Mouse (Mus musculus) erythroid progenitor cell, adult 5-6 weeks (primary cell): ENCODE results near the gene Sorl1. TPM values are rescaled to one million over a fixed set of nuclear protein-coding genes. Genes with fewer than 3 reads are reported as not detected.
"Not testable (repeated sequence)": the region's sequence is repeated elsewhere in the genome, so short reads cannot be mapped to it uniquely, and the experiment has no call there.

Experiments used
- ATAC-seq: replicated peaks from 2 replicates; pipeline ENCODE4 v1.8.0; 2016; ENCODE audit warnings: moderate number of reproducible peaks, mild to moderate bottlenecking, moderate TSS enrichment, inconsistent platforms; ENCODE audit not compliant: poor library complexity, low FRiP score, severe bottlenecking
- total RNA-seq, 2 experiments: library from RNA; stranded (forward) in 1 of 2; stranded (reverse) in 1 of 2; fragments of 150-400 nt in 1 of 2; fragments of 186-747, 209-891 nt in 1 of 2; gene quantifications; 2 replicates each; pipeline versions ENCODE4 v1.2.3 to v1.2.4; 2015 to 2017; ENCODE audit warnings: low replicate concordance in 2 of 2

The Sorl1 gene
- total RNA-seq, 2 experiments from 2014 or later: 6.1 to 21.0 TPM

DNA sequence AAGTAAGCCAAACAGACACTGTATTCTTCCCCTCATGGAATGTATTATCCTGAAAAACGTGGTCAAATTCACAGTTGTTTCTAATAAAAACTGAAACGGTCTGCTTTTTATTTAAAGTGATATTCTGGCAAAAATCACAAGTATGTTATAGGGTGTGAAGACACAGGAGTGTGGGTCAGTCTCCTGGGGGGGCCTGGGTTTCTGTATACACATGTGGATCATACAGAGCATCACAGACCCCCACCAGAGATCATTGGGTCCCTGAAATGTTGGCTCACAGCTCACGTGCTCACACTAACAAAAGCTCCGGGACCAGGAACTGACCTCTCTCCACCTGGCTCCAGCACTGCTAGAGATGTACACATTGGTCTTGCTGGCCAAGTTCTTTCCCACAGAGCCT, 60.7 kb downstream of the Sorl1 start:
- no peak for ATAC-seq

DNA sequence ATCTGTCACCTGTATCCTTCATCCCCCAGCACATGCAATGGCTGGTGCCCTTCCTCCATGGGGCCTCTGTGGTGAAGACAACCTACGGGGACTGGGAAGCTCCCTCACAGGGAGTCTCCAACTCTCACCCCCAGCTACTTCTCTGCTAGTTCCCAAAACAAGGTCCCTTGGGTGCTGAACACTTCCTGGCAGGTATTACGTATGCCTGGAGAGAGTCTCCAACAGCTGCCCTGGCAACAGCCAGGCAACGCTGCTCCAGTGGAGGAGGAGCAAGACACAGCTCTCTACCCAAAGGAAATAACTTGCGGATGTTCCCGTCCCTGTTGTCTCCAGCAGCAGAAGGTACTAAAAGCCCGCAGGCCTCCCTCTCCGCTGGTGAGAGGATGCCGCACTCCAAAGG, 61.8 kb downstream of the Sorl1 start:
- ATAC-seq: no peak

DNA sequence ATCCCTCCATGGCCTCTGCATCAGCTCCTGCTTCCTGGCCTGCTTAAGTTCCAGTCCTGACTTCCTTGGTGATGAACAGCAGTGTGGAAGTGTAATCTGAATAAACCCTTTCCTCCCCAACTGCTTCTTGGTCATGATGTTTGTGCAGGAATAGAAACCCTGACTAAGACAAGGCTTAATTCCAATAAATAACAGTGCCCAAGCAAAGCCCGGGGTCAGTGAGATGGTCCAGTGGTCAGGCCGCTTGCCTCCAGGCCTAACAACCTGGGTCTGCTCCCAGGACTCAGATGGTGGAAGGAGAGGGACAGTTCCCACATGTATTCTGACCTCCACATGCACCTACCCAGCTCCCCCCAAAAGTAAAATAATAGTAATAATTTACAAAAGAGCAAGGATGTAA, 65.1 kb downstream of the Sorl1 start:
- not testable (repeated sequence) for ATAC-seq

DNA sequence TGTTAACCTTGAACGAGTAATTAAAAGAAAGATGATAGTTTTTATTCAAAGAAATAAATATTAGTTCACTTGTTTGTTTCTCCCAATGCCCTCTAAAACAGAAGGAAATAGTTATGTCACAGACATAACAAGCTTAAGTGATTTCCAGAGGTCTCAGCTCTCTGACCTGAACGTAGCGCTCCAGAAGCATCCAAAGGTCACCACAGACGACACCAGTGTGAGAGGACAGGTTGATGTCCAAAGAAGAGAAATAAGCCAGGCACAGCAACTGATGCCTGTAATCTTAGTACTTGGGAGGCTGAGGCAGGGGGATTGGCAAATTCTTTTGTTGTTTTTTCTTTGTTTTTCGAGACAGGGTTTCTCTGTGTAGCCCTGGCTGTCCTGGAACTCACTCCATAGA, 67.5 kb downstream of the Sorl1 start:
- ATAC-seq: no peak

DNA sequence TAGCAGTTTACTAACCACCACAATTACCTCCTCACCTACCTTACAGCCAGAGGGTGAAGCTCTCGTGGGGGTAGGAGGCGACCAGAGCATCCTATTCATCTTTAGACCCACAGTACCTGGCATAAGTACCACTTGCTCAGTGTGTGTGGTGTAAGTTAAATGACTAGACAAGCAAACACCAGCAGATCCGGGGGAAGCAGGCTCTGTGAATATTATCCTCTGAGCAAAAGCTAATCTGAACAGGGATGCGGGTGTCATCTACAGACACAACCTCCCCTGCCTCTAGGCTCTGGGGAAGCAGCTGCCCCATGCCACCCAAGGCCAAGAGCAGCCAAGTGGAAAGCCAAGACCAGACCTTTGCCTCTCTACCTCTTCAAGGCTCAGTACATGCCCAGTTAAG, 68.7 kb downstream of the Sorl1 start:
- ATAC-seq: no peak

DNA sequence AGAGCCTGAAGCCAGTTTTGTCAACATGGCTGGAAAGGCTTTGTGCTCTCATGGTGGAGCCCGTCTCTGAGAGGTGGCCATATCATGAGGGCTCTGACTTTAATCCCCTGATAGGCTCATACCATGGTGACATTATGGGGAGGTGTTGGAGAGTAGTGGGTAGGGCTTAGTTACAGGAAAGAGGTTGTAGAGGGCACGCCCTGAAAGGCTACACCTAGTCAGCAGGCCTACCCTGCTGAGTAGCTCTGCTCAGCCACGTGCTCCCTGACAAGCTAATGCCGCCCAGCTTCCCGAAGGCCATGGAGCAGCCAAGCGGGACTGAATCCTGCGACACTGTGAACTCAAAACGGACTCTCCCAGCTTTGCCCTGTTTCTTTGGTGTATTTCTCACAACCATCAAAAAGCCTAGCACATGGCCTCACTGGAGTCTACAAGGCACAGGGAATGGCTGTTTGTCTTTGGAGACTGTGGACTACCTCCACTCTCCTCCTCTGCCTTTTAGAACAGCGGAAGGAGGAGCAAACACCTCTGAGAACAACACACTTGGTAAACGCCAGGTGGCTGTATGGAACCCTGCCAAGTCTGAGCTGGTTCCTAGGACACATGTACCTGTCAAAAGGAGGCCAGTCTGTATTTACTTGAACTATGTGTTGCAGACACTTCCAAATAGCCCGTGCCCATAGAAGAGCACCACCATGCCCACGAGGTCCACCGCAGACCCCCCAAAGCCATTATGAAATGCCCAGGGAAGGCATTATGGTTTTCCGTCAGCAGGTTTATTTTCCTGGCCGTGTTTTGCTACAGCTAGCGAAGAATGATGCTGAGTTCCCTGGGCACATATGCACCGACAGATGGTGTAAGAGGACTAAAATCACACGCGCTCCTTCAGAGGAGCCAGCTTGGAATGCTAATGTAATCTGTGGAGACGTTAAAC, 69.5 kb downstream of the Sorl1 start:
- ATAC-seq: no peak

DNA sequence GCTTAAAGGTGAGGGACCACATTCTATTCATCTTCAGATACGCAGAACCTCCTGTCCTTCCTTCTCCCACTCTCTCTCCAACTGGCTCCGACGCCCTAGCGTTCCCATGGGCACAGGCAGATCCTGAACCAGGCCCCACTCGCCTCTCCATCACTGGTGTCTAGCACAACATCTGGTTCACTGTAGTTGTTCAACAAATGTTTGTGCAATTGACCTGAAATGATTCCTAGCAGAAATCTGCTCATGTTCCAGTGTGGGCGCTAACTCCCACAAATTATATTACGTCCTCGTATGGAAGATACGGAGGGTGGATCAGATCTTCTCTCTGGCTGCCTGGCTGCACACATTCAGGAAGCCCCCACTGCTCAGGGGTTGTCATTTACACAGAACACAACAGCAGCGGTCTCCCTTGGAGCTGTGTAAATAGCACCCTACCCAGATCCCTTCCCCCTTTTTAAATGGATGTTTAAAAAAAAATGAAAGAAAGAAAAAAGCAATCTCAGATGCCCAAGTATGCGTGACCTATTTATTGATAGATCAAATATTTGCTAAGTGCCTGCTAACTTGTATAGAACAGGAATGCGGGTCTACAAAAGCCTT, 70.4 kb downstream of the Sorl1 start:
- no peak for ATAC-seq

DNA sequence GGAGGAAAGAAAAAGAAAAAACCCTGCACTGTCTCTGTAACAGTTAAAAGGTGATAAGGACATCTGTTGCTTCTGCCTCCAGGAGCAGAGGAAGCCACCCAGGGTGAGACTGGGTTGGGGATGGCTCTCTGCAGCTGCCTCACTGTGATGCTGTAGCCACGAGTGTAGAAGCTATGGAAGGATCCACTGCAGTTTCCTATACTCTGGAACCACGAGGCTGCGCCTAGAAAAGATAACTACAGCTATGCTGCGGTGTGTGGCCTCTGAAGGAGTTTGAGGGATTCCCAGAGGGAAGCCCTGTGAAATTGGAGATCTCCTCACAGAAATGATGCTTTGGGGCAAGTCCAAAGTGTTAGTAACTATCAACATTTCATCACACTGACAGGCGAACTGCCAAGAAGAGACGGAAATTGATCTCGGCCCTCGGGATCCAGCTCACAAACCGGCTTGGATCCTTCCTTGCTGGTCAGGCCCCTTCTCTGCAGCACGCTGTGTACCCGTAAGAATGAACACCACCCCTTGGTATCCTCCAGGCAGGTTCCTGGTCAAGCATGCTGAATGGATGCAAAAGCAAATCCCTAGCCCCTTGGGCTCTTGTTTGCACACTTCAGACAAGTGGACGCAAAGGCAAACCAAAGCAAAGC, 71.3 kb downstream of the Sorl1 start:
- ATAC-seq: no peak

DNA sequence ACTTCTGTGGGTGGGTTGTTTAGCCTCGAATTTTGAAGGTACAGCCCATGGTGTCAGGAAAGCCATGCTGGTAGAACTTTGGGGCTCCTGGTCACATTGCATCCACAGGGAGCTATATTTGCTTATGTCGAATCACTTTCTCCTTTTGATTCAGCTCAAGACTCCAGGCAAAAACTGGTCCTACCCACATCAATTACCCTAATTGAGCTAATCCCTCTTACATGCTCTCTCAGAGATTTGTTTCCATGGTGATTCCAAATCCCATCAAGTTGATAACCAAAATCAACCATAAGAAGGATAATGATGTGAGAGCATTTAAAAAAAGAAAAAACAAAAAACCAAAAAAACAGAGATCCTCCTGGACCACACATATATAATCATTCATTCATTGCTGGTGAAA, 75.6 kb downstream of the Sorl1 start:
- ATAC-seq: no peak

DNA sequence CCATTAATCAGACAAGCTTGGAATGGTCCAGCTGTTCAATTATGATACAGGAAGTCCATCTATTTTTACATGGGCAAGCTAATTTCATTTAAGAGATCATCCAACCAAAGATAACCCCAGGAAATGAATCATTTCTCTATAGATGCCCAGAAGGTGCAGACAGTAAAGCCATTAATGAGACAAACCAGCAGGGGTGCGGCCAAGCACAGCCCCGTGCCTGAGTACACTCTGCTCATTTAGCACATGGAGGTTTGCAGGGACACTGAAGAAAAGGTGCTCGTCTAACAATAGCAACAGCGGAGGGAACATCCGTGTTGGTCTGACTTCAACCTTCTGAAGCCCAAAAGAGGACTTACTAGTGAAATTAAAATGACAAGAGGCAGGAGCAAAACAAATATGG, 76.3 kb downstream of the Sorl1 start:
- ATAC-seq: no peak

DNA sequence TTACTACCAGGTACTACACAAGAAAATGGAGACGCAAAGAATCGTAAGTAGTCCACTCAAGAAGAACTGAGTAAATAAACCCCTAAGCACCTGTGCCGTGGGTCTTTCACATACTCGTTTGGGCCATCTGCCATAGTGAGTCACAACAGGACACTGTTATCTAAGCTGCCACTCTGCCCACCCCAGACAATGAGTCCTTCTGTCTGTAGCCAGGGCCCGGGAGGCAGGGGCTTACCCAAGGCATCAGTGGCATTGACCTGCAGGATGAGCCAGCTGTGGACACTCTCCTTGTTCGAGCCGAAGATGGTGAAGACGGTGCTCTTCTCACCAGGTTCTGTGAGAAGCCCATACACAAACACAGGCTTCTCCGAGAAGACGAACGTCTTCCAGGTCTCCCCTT, 77.8 kb downstream of the Sorl1 start:
- ATAC-seq: no peak

DNA sequence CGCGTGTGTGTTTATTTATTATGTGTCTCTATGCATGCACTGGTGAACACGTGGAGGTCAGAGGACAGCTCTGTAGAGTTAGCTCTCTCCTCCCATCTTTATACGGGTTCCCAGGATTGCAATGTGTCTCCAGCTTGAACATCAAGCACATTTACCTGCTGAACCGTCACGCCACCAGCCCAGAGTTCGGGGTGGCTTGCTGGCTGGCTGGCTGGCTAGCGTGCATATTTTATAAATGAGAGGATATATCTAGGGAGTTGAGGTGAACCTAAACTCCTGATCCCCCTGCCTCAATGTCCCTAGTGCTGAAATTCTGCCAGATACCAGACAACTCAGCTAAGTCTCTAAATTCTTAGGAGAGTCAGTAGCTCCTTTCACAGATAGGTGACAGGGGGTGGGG, 79.4 kb downstream of the Sorl1 start:
- no peak for ATAC-seq

DNA sequence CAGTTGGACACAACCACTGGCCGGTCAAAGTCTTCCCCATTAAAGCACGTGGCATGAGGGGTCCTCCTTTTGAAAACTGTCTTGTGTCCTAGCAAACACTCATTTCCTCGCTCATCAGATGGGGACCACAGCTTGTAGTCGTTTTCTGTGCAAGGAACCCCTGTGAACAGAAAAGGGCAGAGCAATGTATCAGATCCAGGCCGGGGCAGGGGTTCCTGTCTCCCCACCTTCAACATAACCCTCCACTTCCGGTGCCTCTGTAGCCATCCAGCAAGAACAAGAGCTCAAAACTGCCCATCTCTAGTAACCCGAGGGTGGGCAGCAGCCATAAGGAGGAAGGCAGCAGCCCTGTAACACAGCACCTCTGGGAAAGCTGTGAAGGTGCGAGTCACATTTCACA, 80.2 kb downstream of the Sorl1 start:
- no peak for ATAC-seq

DNA sequence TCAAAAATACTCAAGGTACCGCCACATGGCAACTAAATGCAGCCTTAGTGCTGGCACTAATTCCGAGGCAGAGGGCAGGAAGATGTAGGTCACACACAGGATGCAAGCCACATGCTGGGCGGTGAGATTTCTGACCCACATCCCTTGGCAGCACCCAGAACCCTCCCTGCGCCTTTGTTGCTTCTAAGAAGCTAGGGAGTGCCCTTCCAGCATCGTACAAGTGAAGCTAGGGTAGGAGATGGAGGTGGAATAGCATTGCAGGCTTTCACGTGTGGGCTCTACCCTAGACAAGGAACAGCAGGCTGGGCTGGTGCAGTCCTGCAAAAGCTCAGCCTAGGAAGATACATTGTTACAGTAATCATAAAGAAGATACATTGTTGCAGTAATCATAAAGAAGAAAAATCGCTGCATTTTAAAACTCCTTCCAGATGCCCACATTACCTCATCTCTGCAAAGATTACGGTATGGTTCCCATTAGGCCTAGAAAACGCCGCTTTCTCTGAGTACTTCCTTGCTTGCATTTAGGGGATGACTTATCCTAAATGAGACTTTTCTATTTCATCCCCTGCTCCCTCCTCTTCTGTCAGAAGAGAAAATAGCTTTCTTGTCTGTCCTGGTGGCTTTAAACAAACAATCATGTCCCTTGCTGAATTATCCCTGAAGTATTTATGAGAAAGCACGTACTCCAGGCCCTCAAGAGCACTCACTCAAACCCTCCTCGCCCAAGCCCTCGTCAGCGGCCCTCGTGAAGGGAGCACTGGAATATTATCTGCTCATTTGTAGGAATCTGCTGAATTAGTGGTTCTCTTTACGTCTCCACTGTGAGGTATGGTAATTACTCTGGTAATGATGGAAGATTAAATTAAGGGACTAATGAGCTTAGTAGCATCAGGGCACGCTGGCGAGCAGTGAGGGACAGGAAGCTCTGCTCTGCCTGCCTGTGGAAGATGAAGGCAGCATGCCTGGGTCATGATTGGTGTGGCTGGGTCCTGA, 84.8 kb downstream of the Sorl1 start:
- no peak for ATAC-seq

DNA sequence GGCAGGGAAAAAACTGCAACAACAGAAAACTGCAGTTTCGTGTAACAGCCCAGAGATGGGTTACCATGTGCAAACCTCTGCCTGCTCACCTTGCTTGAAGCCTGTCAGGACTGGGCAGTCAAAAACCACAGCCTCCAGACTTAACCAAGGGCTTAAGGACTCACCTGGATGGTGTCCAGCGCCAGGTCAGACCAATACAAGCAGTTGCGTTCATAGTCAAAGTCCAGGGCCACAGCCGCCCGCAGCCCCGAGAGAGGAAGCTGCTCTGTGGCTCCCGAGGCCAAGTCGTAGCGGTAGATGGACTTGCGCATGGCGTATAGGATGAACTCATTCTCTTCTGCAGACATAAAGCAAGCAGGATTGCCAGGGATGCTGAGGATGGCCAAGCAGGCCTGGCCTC, 87.2 kb downstream of the Sorl1 start:
- ATAC-seq: no peak

DNA sequence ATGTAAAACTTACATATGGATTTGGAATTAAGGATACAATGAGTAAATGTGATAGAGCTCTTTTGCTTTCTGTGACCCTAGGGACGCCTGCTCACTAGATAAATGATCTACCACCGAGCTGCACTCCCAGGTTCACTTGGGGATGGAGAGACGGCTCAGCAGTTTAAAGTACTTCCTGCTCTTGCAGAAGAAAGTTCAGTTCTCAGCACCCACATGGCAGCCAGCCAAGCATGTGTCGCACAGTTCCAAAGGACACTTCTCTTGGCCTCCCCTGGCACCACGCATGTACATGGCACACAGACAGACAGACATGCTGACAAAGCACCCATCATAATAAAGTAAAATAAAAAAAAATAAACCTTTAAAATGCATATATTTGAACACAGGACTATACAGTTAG, 88.1 kb downstream of the Sorl1 start:
- ATAC-seq: no peak

DNA sequence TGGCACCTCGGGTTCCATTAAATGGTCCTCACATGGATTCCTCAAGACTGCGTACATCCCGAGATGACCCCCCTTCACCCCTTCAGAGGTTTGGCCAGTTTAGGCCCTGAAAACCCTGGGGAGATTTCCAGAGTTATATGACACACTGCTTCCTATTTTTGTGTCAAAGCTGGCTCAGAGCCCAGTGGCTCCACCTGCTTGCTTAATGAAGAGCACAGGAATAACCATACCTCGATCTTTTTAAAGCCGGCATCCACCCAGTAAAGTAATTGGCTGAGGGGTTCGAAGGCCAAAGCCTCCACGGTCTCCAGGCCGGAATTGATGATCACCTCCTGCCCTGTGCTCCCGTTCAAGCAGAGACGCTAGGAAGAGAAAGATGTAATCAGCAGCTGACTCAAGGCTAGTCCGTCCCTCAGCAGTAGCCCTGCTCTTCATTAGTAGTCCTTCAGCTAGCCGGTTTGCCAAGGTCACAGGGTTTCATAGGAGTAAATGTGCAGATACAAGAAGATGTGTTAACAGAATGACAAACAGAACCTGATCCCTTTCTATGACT, 88.8 kb downstream of the Sorl1 start:
- ATAC-seq: no peak

DNA sequence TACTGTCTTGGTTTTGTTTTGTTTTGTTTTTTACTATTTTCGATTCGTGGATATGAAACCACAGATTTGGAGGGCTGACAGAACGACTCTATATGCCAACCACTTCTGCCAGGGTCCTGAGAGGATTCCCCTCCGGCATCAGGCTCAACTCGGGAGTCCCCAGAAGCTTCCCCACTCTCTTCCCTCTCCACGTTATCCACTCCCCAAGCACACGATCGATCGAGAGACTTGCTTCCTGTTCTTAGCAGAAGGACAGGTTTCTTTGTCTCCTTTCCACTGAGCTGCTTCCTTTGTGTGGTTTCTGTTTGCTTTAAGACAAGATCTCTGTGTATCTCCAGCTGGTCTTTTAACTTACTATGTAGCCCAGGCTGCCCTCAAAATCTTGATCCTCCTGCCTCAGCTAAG, 90.0 kb downstream of the Sorl1 start:
- ATAC-seq: no peak

DNA sequence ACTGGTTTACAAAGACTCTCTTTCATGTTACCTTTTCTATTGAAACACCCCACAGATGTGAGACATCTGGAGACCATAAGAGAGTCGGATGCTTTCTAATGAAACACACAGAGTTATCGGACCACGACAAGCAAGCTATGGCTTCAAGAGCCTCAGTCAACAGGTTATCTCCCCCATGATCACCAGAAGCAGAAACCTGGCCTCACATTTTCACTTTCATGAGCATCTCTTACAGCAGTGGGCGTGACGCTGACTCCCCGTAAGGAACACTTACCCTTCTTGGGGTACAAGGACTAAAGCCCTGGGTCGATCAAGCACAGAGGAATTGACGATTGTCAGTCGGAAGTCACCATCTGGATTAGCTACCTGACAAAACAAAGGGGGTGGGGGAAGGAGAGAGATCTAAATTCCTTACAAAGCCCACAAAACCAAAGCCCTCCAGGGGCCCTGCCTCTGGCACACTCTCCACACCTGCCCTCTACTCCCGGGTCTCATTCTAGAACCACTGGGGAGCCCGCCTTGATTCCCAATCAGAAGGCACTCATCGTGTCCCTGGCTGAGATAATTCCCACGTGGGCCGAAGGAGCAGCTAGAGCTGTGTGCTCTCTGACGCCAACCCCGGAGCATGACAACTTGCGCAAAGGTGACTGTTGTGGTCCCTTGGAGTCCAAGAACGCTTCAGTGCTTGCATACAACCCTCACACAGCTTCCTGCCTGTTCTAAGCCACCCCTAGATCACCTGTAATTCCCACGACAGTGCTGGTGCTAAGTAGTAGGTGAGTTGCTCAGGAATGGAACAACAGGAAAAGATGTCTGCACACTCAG, 90.6 kb downstream of the Sorl1 start:
- no peak for ATAC-seq
